ENCODE assay signal across 32 mouse cellular contexts in genomic region chr3:131037095-131037494, GRCm38 (mm10).
DNase-seq lines count a peak whose midpoint lies in the region; ATAC-seq and TF ChIP-seq lines count a peak whose summit lies in the region.
"Had no signal": no experiment of that assay in that cellular context is flagged by ENCODE, and none has a peak within 500 bp of the region (broad histone marks: within the 10 kb centered on the region; RNA-seq: fewer than 3 reads in every experiment).

No protein-coding gene starts in this region.

- H3K4me1 ChIP-seq in lung, adult 2 months (ENCODE audit: control insufficient read depth, insufficient read depth, low read length): no peaks in the 10 kb centered on the region
- H3K4me1 ChIP-seq: embryonic facial prominence, embryonic 10.5 days; embryonic facial prominence, embryonic 13.5 days; forebrain, embryonic 10.5 days; forebrain, embryonic 13.5 days; heart, embryonic 13.5 days had no signal

- TF ChIP-seq CTCF in layer of hippocampus, adult 2 months (conservative IDR thresholded peaks at IDR 0.05): 0 out of 2 replicates have a peak, but pooled peaks have one; percentile 6
- no peak for TF ChIP-seq CTCF in lung, adult 2 months (IDR thresholded peaks at IDR 0.05; ENCODE audit: insufficient read depth, low read length)

- peak; percentile 20 for DNase-seq in adrenal gland, postnatal 10 days
- DNase-seq in adrenal gland, postnatal 4 days (ENCODE audit: low spot score in 2 of 2): no peak
- DNase-seq in layer of hippocampus, adult 2 months (ENCODE audit: low spot score in 2 of 2): no peak
- no peak for DNase-seq in layer of hippocampus, postnatal 25 days (ENCODE audit: extremely low spot score in 1 of 2, low spot score in 1 of 2)
- DNase-seq in lung, postnatal 14 days: peak; percentile 7
- DNase-seq in lung, adult 2 months: no peak
- DNase-seq in thymus, postnatal 36 days: no peak
- DNase-seq: adrenal gland, postnatal 25 days; B cell, adult 2 months; cerebellum, adult 11 months; cerebellum, adult 2 months; cerebellum, postnatal 10 days; cerebellum, postnatal 36 days; embryo, embryonic 11 days; gastrocnemius, postnatal 10 days; gastrocnemius, postnatal 36 days; heart, adult 18-20 months; heart, postnatal 14 days; heart, postnatal 4 days had no signal

- H3K4me3 ChIP-seq in layer of hippocampus, adult 2 months: no peak overlapping the region
- no peak overlapping the region for H3K4me3 ChIP-seq in lung, adult 2 months (replicated peaks; ENCODE audit: extremely low read depth, low read depth, low read length)
- H3K4me3 ChIP-seq: embryonic facial prominence, embryonic 10.5 days; embryonic facial prominence, embryonic 13.5 days; erythroblast, embryonic 14.5 days; forebrain, embryonic 10.5 days; forebrain, embryonic 13.5 days; heart, embryonic 13.5 days had no signal

- WGBS in lung, adult 2 months: 77% methylated on average over 5 of the region's 5 CpGs

- no peak overlapping the region for H3K27ac ChIP-seq in layer of hippocampus, adult 2 months
- H3K27ac ChIP-seq: embryonic facial prominence, embryonic 10.5 days; embryonic facial prominence, embryonic 13.5 days; forebrain, embryonic 10.5 days; forebrain, embryonic 13.5 days; heart, embryonic 13.5 days; hindbrain, embryonic 14.5 days; hindbrain, postnatal 0 days had no signal

- TF ChIP-seq POLR2A in lung, adult 2 months (IDR thresholded peaks at IDR 0.05; ENCODE audit: borderline replicate concordance, extremely low read depth, low read depth, low read length): no peak

- ATAC-seq in megakaryocyte progenitor cell, adult 5-6 weeks (replicated peaks; ENCODE audit: poor library complexity): peak; percentile 48; the same call in 1 of the 2 replicates
- ATAC-seq: forebrain, embryonic 13.5 days; forebrain, embryonic 16.5 days; hindbrain, postnatal 0 days; inflammation-experienced regulatory T-cells, adult 6 months; intestine, embryonic 16.5 days; Patski had no signal

Comparison
In these comparisons a context has a peak if more than half of its experiments do, and no peak if none do; other contexts are left out.
1. DNase-seq: peak in adrenal gland, postnatal 10 days (single experiment) and lung, postnatal 14 days (single experiment); none in adrenal gland, postnatal 4 days (0 of 2), layer of hippocampus, adult 2 months (0 of 2), layer of hippocampus, postnatal 25 days (0 of 2), lung, adult 2 months (single experiment) and thymus, postnatal 36 days (0 of 2).